ENCODE assay signal across 8 mouse cellular contexts in genomic region chr10:77464181-77464936, GRCm38 (mm10). TPM values are rescaled to one million over a fixed set of nuclear protein-coding genes. Genes with fewer than 3 reads are reported as not detected.
DNase-seq lines count a peak whose midpoint lies in the region; ATAC-seq and TF ChIP-seq lines count a peak whose summit lies in the region.

No protein-coding gene starts in this region.

- peaks cover 52% of the 10 kb centered on the region for H3K4me1 ChIP-seq in heart, embryonic 15.5 days (replicated peaks)
- H3K4me1 ChIP-seq in lung, embryonic 14.5 days (ENCODE audit: insufficient read depth) = peaks cover 15% of the 10 kb centered on the region

- no peak; the same call in 1 of the 2 replicates for TF ChIP-seq CTCF in lung, embryonic 14.5 days (IDR thresholded peaks at IDR 0.05; ENCODE audit: low read depth)

- no peak overlapping the region; the same call in 1 of the 2 replicates for H3K9ac ChIP-seq in heart, embryonic 15.5 days
- no peak overlapping the region for H3K9ac ChIP-seq in lung, embryonic 14.5 days

- no peaks in the 10 kb centered on the region for H3K27me3 ChIP-seq in heart, embryonic 15.5 days
- H3K27me3 ChIP-seq in lung, embryonic 14.5 days (ENCODE audit: insufficient read depth, low read length) = no peaks in the 10 kb centered on the region

- DNase-seq in gastrocnemius, postnatal 10 days = peak; percentile 54
- DNase-seq in gastrocnemius, adult 8-10 months (ENCODE audit: low spot score in 2 of 2) = no peak
- DNase-seq in 416B (ENCODE audit: low read depth) = peak; percentile 14
- DNase-seq in adrenal gland, postnatal 4 days (ENCODE audit: low spot score in 2 of 2) = peak; percentile 57 to 63
- DNase-seq in lung, embryonic 14.5 days = peak; percentile 95
- DNase-seq in yolk sac, embryonic 10.5 days (ENCODE audit: low spot score) = no peak
- DNase-seq in embryo, embryonic 10.5 days (ENCODE audit: low spot score) = no peak

- peak; percentile 89 for ATAC-seq in heart, embryonic 15.5 days (replicated peaks; ENCODE audit: insufficient number of reproducible peaks, insufficient read depth, low FRiP score, low read depth)
- ATAC-seq in lung, embryonic 14.5 days (ENCODE audit: insufficient read depth) = peak; percentile 94

- no peaks in the 10 kb centered on the region for H3K36me3 ChIP-seq in heart, embryonic 15.5 days
- no peaks in the 10 kb centered on the region for H3K36me3 ChIP-seq in lung, embryonic 14.5 days (ENCODE audit: insufficient read depth)

- H3K27ac ChIP-seq in heart, embryonic 15.5 days = peak overlapping the region; percentile 87
- peak overlapping the region; percentile 74 for H3K27ac ChIP-seq in lung, embryonic 14.5 days (ENCODE audit: low read depth)

- H3K4me3 ChIP-seq in heart, embryonic 15.5 days = no peak overlapping the region
- H3K4me3 ChIP-seq in lung, embryonic 14.5 days (ENCODE audit: low read depth, low read length) = no peak overlapping the region

- H3K4me2 ChIP-seq in heart, embryonic 15.5 days = no peak overlapping the region; the same call in 1 of the 2 replicates
- no peak overlapping the region for H3K4me2 ChIP-seq in lung, embryonic 14.5 days

- no peaks in the 10 kb centered on the region for H3K9me3 ChIP-seq in heart, embryonic 15.5 days (replicated peaks)
- no peaks in the 10 kb centered on the region for H3K9me3 ChIP-seq in lung, embryonic 14.5 days (ENCODE audit: low read depth, low read length)

- 27% methylated on average over 10 of the region's 10 CpGs for WGBS in heart, embryonic 15.5 days
- WGBS in lung, embryonic 14.5 days = 28% methylated on average over 10 of the region's 10 CpGs

RNA-seq across cellular contexts. Expression of gene Adarb1, which starts 46.3 kb away (rescaled TPM):
- 1 to 10 TPM; 7.5 to 9.2 TPM for total RNA-seq in gastrocnemius, postnatal 10 days (2021)
- total RNA-seq in gastrocnemius, adult 8-10 months (2022) = 1 to 10 TPM; 3.1 to 7.2 (median 6.2) TPM
- total RNA-seq in adrenal gland, postnatal 4 days (2021) = 10 to 100 TPM; 16.0 to 16.2 TPM
- polyA plus RNA-seq in heart, embryonic 15.5 days (2015; fragmentation: Nextera tagmentation; extraction: Ambion mirVana) = 14.0 and 14.8 TPM in 2 replicates
- polyA plus RNA-seq in lung, embryonic 14.5 days (2014; fragmentation: Nextera tagmentation; extraction: Ambion mirVana) = 38.9 and 49.1 TPM in 2 replicates

RNA-seq across cellular contexts. Expression of gene Fam207a, which starts 51.2 kb away (rescaled TPM):
- 10 to 100 TPM in 1 of 2 experiments, 1 to 10 TPM in 1; 9.9 to 10.4 TPM for total RNA-seq in gastrocnemius, postnatal 10 days (2021)
- total RNA-seq in gastrocnemius, adult 8-10 months (2022) = 1 to 10 TPM; 4.4 to 7.3 (median 5.9) TPM
- 10 to 100 TPM; 23.8 to 26.0 TPM for total RNA-seq in adrenal gland, postnatal 4 days (2021)
- 21.3 and 28.1 TPM in 2 replicates for polyA plus RNA-seq in heart, embryonic 15.5 days (2015; fragmentation: Nextera tagmentation; extraction: Ambion mirVana)
- polyA plus RNA-seq in lung, embryonic 14.5 days (2014; fragmentation: Nextera tagmentation; extraction: Ambion mirVana) = 38.4 and 43.8 TPM in 2 replicates

Comparison
In these comparisons a context has a peak if more than half of its experiments do, and no peak if none do; other contexts are left out.
1. DNase-seq: peak in gastrocnemius, postnatal 10 days (single experiment), 416B (single experiment), adrenal gland, postnatal 4 days (2 of 2) and lung, embryonic 14.5 days (single experiment); none in gastrocnemius, adult 8-10 months (0 of 2), yolk sac, embryonic 10.5 days (single experiment) and embryo, embryonic 10.5 days (single experiment).